Mouse (Mus musculus): ENCODE results near the gene Prickle2. TPM values are rescaled to one million over a fixed set of nuclear protein-coding genes. Genes with fewer than 3 reads are reported as not detected.

Gene Prickle2
- polyA plus RNA-seq, 1 experiment, result 1.5 TPM

DNA sequence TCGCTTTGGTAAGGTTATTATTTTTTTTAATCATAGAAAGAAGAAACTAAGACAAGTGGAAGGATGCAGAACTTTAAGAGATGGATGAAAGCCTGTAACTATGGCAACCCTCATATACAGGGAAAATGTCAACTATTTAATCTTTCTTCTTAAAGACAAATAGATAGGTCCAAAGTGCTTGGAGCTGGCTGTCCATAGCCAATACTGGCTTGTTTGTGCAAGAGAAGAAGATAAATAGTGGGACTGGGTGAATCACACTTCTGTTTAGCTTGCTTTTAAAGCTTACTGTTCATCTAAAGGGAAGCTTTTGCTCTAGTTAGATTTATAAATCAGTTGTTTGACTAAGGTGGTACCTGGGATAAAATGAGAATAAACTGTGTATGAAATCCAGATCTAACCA lies 310.8 kb downstream of the Prickle2 start:
- no peaks in the 10 kb centered on the region for H3K27me3 ChIP-seq (ENCODE audit: control insufficient read depth, insufficient read depth, low read length)
- H3K4me3 ChIP-seq (ENCODE audit: control insufficient read depth, low read depth, low read length), result no peak overlapping the region
- TF ChIP-seq CTCF (IDR thresholded peaks at IDR 0.05; ENCODE audit: control insufficient read depth, insufficient read depth, insufficient replicate concordance, low read depth, low read length) (no peak), POLR2A (IDR thresholded peaks at IDR 0.05; ENCODE audit: control insufficient read depth, low read depth, low read length) (no peak)
- no peaks in the 10 kb centered on the region for H3K4me1 ChIP-seq (ENCODE audit: control insufficient read depth, insufficient read depth, low read length)
- no peaks in the 10 kb centered on the region for H3K36me3 ChIP-seq (ENCODE audit: control insufficient read depth, insufficient read depth, low read length)
- H3K27ac ChIP-seq (ENCODE audit: control insufficient read depth, insufficient read depth, low read depth, low read length), result no peak overlapping the region

DNA sequence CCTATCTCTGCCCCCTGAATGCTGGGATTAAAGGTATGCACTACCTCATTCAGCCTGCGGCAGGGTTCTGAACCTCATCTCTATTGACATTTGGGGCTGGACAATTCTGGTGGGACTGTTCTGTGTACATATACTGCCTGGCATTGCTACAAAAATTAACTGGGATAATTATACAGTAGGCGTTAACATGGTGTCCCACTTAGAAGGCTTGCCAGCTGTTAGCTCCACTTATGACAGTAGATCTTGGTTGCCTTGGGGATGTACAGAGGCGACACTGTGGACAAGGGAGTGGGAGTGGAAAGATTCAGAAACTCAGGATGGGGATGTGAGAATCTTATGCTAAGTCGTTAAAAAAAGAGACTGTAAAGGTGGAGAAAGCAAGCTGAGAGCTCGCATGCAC lies 311.3 kb downstream of the Prickle2 start:
- no peaks in the 10 kb centered on the region for H3K4me1 ChIP-seq (ENCODE audit: control insufficient read depth, insufficient read depth, low read length)
- TF ChIP-seq CTCF (IDR thresholded peaks at IDR 0.05; ENCODE audit: control insufficient read depth, insufficient read depth, insufficient replicate concordance, low read depth, low read length) (no peak), POLR2A (IDR thresholded peaks at IDR 0.05; ENCODE audit: control insufficient read depth, low read depth, low read length) (no peak)
- no peak overlapping the region for H3K27ac ChIP-seq (ENCODE audit: control insufficient read depth, insufficient read depth, low read depth, low read length)
- no peak overlapping the region for H3K4me3 ChIP-seq (ENCODE audit: control insufficient read depth, low read depth, low read length)
- no peaks in the 10 kb centered on the region for H3K27me3 ChIP-seq (ENCODE audit: control insufficient read depth, insufficient read depth, low read length)
- no peaks in the 10 kb centered on the region for H3K36me3 ChIP-seq (ENCODE audit: control insufficient read depth, insufficient read depth, low read length)

DNA sequence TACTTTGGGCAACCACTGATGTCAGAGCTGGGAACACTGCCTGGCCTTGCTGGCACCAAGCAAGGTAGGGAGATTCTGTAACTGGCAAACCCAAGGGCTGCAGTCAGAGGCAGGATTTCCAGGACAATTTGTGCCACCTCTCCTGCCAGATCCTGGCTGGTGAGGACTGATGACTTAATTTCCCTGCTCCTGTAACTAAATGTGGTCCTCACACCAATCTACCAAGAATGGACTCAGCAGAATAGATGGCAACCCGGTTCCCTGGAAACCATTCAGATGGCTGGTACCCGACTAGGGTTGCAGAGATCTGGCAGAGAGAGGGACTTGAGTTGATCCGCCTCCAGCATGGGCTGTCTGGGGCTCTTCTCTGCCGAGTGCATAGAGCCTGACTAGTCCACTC lies 315.6 kb downstream of the Prickle2 start:
- H3K4me1 ChIP-seq (ENCODE audit: control insufficient read depth, insufficient read depth, low read length), result no peaks in the 10 kb centered on the region
- no peak for TF ChIP-seq CTCF (IDR thresholded peaks at IDR 0.05; ENCODE audit: control insufficient read depth, insufficient read depth, insufficient replicate concordance, low read depth, low read length)
- no peak for TF ChIP-seq POLR2A (IDR thresholded peaks at IDR 0.05; ENCODE audit: control insufficient read depth, low read depth, low read length)

DNA sequence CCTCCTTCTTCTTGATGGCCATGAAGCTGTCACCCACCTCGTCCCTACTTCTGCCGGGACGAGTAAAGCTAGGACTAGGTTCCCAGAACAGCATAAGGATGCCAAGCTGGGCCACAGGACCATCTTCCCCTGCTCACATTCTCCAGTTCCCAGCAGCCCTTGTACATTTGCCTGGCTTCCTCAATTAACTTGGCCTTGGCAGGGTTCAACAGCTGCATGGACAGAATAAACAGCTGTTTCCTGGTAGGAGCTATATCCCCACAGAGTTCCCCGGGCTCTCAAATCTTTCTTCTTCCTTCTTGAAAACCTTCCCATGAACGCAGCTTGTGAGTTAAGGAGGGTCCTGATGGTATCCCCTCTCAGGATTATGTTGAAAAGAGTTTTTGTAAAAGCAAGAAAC lies 317.3 kb downstream of the Prickle2 start:
- no peak overlapping the region for H3K4me3 ChIP-seq (ENCODE audit: control insufficient read depth, low read depth, low read length)
- no peak overlapping the region for H3K27ac ChIP-seq (ENCODE audit: control insufficient read depth, insufficient read depth, low read depth, low read length)
- no peaks in the 10 kb centered on the region for H3K27me3 ChIP-seq (ENCODE audit: control insufficient read depth, insufficient read depth, low read length)
- no peak for TF ChIP-seq CTCF (IDR thresholded peaks at IDR 0.05; ENCODE audit: control insufficient read depth, insufficient read depth, insufficient replicate concordance, low read depth, low read length)
- TF ChIP-seq POLR2A (IDR thresholded peaks at IDR 0.05; ENCODE audit: control insufficient read depth, low read depth, low read length), result no peak
- no peaks in the 10 kb centered on the region for H3K4me1 ChIP-seq (ENCODE audit: control insufficient read depth, insufficient read depth, low read length)
- no peaks in the 10 kb centered on the region for H3K36me3 ChIP-seq (ENCODE audit: control insufficient read depth, insufficient read depth, low read length)

More for the DNA sequence above, 315.6 kb downstream of the Prickle2 start:
- Histone ChIP-seq H3K36me3 (ENCODE audit: control insufficient read depth, insufficient read depth, low read length) (no peaks in the 10 kb centered on the region), H3K27me3 (ENCODE audit: control insufficient read depth, insufficient read depth, low read length) (no peaks in the 10 kb centered on the region), H3K4me3 (ENCODE audit: control insufficient read depth, low read depth, low read length) (no peak overlapping the region), H3K27ac (ENCODE audit: control insufficient read depth, insufficient read depth, low read depth, low read length) (no peak overlapping the region)

DNA sequence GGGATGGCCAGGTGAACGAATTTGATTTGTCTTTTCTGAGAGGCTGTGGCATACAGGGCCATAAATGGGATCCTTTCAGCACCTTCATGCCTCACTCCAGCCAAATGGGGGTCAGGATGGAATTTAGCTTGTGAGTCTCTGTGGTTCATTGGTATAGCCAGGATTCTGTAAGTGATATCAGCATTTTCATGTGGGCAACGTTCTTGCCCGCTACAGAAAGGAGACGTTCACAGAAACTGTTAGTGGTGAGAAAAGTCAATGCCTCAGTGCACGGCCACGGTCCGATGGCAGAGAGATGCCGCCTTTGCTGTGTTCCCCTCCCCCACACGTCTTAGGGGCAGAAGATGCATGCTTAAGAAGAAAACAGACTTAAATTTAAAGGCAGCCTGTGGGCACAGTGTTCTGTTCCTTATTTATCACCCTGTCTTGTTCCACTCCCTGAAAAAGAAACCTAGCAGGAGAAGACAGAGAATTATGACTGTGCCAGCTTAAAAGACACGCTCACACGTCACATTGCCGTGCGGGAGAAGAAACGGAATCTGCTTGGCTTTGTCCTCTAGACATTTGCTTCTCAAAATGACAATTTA lies 322.7 kb downstream of the Prickle2 start:
- Histone ChIP-seq H3K27ac (ENCODE audit: control insufficient read depth, insufficient read depth, low read depth, low read length) (no peak overlapping the region), H3K27me3 (ENCODE audit: control insufficient read depth, insufficient read depth, low read length) (no peaks in the 10 kb centered on the region), H3K4me1 (ENCODE audit: control insufficient read depth, insufficient read depth, low read length) (no peaks in the 10 kb centered on the region), H3K4me3 (ENCODE audit: control insufficient read depth, low read depth, low read length) (no peak overlapping the region), H3K36me3 (ENCODE audit: control insufficient read depth, insufficient read depth, low read length) (no peaks in the 10 kb centered on the region)
- no peak for TF ChIP-seq POLR2A (IDR thresholded peaks at IDR 0.05; ENCODE audit: control insufficient read depth, low read depth, low read length)
- TF ChIP-seq CTCF (IDR thresholded peaks at IDR 0.05; ENCODE audit: control insufficient read depth, insufficient read depth, insufficient replicate concordance, low read depth, low read length), result no peak

DNA sequence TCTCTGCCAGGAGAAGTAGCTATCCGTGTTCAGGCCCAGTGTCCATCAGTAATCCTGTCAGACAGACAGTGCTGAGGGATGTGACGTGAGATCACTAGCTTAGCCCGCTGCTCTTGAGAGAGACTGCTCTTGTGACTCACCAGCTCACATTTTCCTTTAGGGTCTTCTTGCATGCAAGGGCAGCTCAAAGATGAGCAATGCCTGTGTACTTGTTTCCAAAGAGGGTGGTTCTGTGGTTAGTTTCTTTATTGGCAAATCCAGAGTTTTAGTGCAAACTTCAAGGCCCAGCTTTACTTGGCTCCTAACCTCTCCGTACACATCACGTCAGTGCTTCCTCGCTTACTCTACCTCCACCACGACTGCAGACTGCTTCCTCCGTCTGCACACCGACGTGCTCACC lies 324.9 kb downstream of the Prickle2 start:
- Histone ChIP-seq H3K27ac (ENCODE audit: control insufficient read depth, insufficient read depth, low read depth, low read length) (no peak overlapping the region), H3K4me3 (ENCODE audit: control insufficient read depth, low read depth, low read length) (no peak overlapping the region), H3K36me3 (ENCODE audit: control insufficient read depth, insufficient read depth, low read length) (no peaks in the 10 kb centered on the region), H3K27me3 (ENCODE audit: control insufficient read depth, insufficient read depth, low read length) (no peaks in the 10 kb centered on the region), H3K4me1 (ENCODE audit: control insufficient read depth, insufficient read depth, low read length) (peaks cover 2% of the 10 kb centered on the region)
- no peak for TF ChIP-seq POLR2A (IDR thresholded peaks at IDR 0.05; ENCODE audit: control insufficient read depth, low read depth, low read length)
- no peak for TF ChIP-seq CTCF (IDR thresholded peaks at IDR 0.05; ENCODE audit: control insufficient read depth, insufficient read depth, insufficient replicate concordance, low read depth, low read length)

DNA sequence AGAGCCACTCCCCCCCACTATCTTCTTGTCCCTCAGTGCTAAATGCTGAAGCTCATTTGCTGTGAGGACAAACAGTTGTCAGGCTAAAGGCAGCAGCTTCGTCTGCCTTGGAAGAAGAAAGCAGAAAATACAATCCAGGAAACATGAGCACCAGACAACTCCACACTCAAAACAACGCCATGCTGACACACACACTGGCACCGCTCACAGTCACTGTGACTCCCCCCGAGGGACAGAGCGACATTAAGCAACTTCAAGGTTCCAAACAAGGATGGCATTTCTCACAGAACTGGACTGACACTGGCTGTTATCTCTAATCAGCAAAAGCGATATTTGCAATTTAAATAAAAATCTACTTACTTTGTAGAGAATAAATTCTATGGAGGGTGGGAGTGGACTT lies 331.1 kb downstream of the Prickle2 start:
- no peaks in the 10 kb centered on the region for H3K36me3 ChIP-seq (ENCODE audit: control insufficient read depth, insufficient read depth, low read length)
- no peak overlapping the region for H3K27ac ChIP-seq (ENCODE audit: control insufficient read depth, insufficient read depth, low read depth, low read length)
- TF ChIP-seq POLR2A (IDR thresholded peaks at IDR 0.05; ENCODE audit: control insufficient read depth, low read depth, low read length) (no peak), CTCF (IDR thresholded peaks at IDR 0.05; ENCODE audit: control insufficient read depth, insufficient read depth, insufficient replicate concordance, low read depth, low read length) (no peak)
- no peak overlapping the region for H3K4me3 ChIP-seq (ENCODE audit: control insufficient read depth, low read depth, low read length)
- H3K4me1 ChIP-seq (ENCODE audit: control insufficient read depth, insufficient read depth, low read length), result peaks cover 3% of the 10 kb centered on the region
- H3K27me3 ChIP-seq (ENCODE audit: control insufficient read depth, insufficient read depth, low read length), result no peaks in the 10 kb centered on the region

DNA sequence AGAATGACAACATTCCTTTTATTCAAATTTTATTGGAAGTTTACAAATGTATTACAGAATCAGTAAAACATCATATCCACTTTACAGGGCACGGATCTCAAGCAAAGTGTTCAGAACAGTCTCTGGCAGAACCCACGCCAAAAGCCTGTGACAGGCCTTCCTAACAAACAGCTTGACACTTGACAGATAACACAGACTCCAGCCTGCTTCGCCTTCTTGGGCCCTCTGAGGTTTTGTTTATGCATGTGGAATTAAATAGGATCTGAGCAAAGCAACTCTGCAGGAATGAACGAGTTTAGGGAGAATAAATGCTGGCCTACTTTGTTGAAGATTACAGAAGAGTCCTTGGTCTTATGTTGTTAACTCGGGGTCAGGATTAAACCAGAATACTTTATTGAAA lies 335.1 kb downstream of the Prickle2 start:
- H3K27ac ChIP-seq (ENCODE audit: control insufficient read depth, insufficient read depth, low read depth, low read length), result no peak overlapping the region
- no peak overlapping the region for H3K4me3 ChIP-seq (ENCODE audit: control insufficient read depth, low read depth, low read length)
- TF ChIP-seq POLR2A (IDR thresholded peaks at IDR 0.05; ENCODE audit: control insufficient read depth, low read depth, low read length) (no peak), CTCF (IDR thresholded peaks at IDR 0.05; ENCODE audit: control insufficient read depth, insufficient read depth, insufficient replicate concordance, low read depth, low read length) (no peak)
- no peaks in the 10 kb centered on the region; the same call in 1 of the 2 replicates for H3K4me1 ChIP-seq (ENCODE audit: control insufficient read depth, insufficient read depth, low read length)
- H3K36me3 ChIP-seq (ENCODE audit: control insufficient read depth, insufficient read depth, low read length), result no peaks in the 10 kb centered on the region
- no peaks in the 10 kb centered on the region for H3K27me3 ChIP-seq (ENCODE audit: control insufficient read depth, insufficient read depth, low read length)

Data from testis, adult 2 months (tissue).